Mouse (Mus musculus) C2C12 (cell line): ENCODE data around the gene Smok3a. TPM values are rescaled to one million over a fixed set of nuclear protein-coding genes. Genes with fewer than 3 reads are reported as not detected.
"Not testable (repeated sequence)": the region's sequence is repeated elsewhere in the genome, so short reads cannot be mapped to it uniquely, and the experiment has no call there.

Experiments
- H3K27me3 ChIP-seq: one replicate; pipeline ENCODE4 v1.6.1; 2011; ENCODE audit not compliant: control insufficient read depth, insufficient read depth, insufficient read length
- H3K36me3 ChIP-seq: one replicate; pipeline ENCODE4 v1.6.1; 2011; ENCODE audit not compliant: control insufficient read depth, insufficient read depth
- H3K4me3 ChIP-seq: one replicate; pipeline ENCODE4 v1.5.1; 2011; ENCODE audit warnings: mild to moderate bottlenecking, control low read depth; ENCODE audit not compliant: poor library complexity, insufficient read depth, severe bottlenecking
- H3K79me2 ChIP-seq: one replicate; pipeline ENCODE4 v1.6.1; 2011; ENCODE audit not compliant: control insufficient read depth, insufficient read depth
- H3K79me3 ChIP-seq: one replicate; pipeline ENCODE4 v1.6.1; 2011; ENCODE audit warnings: low read depth, control low read depth
- H3ac ChIP-seq: one replicate; pipeline ENCODE3; 2011; ENCODE audit warnings: low read depth; ENCODE audit not compliant: control insufficient read depth, insufficient read length
- CEBPB ChIP-seq: IDR thresholded peaks from one replicate; pipeline ENCODE4 v1.6.1; 2011; ENCODE audit warnings: low read depth, mild to moderate bottlenecking, control low read depth, moderate library complexity
- CTCF ChIP-seq: IDR thresholded peaks from one replicate; pipeline ENCODE4 v1.5.1; 2011; ENCODE audit not compliant: control insufficient read depth, insufficient read depth, insufficient read length
- FOSL1 ChIP-seq: IDR thresholded peaks from one replicate; pipeline ENCODE4 v1.8.0; 2011; ENCODE audit warnings: mild to moderate bottlenecking, low read length; ENCODE audit not compliant: poor library complexity, insufficient read depth, severe bottlenecking
- MAX ChIP-seq: IDR thresholded peaks from one replicate; pipeline ENCODE4 v1.6.1; 2011; ENCODE audit warnings: mild to moderate bottlenecking, control low read depth
- MYOD1 ChIP-seq: IDR thresholded peaks from one replicate; pipeline ENCODE4 v1.6.1; 2011; ENCODE audit warnings: low read depth; ENCODE audit not compliant: control insufficient read depth, insufficient read length
- MYOG ChIP-seq: IDR thresholded peaks from one replicate; pipeline ENCODE4 v1.6.1; 2011; ENCODE audit not compliant: control insufficient read depth, insufficient read length; ENCODE audit errors: extremely low read depth
- USF1 ChIP-seq: IDR thresholded peaks from one replicate; pipeline ENCODE4 v1.6.1; 2011; ENCODE audit warnings: low read depth, mild to moderate bottlenecking, control low read depth, moderate library complexity
- long read RNA-seq, 2 experiments: library from polyadenylated mRNA; unstranded; transcript quantifications; one replicate each; pipeline ENCODE4 v2.0.0; 2019 to 2020
- polyA plus RNA-seq: library from polyadenylated mRNA; unstranded; fragments of >200 nt; fragmentation: generic; extraction: Trizol; gene quantifications from one replicate; pipeline ENCODE4 v1.2.1, GENCODE M21; 2012; ENCODE audit warnings: missing spikeins

Smok3a gene
- not detected for polyA plus RNA-seq
- long read RNA-seq, experiment 1: 0 reads
- long read RNA-seq, experiment 2: 0 reads

DNA sequence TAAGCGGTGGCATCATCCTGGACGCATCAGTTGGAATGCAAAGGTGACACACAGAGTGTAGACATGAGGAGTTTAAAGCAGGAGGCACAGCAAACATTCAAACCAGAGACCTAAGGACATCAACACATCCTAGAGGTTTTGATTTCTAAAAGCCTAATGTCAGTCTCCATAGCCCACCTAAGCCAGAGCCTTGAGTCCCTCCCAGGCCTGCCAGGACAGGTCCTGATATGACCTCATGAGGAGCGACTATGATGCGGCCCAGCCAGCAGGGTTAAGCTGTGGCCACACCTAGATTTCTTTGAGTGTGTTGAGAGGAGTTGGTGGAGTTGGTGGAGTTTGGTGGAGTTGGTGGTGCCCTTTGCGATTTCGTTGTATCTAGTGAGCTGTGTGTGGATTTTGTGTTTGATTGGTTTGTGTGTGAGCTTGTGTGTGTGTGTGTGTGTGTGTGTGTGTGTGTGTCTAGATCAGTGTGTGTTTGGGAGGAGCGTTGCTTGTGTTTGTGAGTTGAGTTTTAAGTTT is at the start of gene Smok3a, which contains the start of gene Smok3b:
TSS of gene Smok3a (plus strand) at position 301 of the 519 bp plus-strand sequence.
TSS of gene Smok3b (plus strand) at position 469 of the 519 bp plus-strand sequence.
- not testable (repeated sequence) for H3ac ChIP-seq, H3K36me3 ChIP-seq, H3K79me2 ChIP-seq, H3K4me3 ChIP-seq, H3K79me3 ChIP-seq, H3K27me3 ChIP-seq

DNA sequence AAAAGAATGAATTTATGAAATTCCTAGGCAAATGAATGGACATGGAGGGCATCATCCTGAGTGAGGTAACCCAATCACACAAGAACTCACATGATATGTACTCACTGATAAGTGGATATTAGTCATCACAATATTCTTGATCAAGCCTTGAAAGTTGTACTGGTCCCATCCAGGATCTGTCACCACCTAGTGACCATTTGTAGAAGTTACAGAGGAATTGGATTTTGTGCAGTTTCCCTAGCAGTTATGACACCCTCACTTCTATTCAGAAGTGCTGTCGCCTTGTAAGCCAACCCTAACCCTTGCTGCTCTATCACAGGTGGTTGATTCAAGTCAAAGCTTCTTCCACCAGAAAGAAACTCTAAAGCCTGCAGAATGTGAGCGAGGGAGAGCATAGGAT is 47.9 kb upstream of the Smok3a start:
- Histone ChIP-seq H3K27me3 (no peaks in the 10 kb centered on the region), H3K4me3 (no peak overlapping the region)

DNA sequence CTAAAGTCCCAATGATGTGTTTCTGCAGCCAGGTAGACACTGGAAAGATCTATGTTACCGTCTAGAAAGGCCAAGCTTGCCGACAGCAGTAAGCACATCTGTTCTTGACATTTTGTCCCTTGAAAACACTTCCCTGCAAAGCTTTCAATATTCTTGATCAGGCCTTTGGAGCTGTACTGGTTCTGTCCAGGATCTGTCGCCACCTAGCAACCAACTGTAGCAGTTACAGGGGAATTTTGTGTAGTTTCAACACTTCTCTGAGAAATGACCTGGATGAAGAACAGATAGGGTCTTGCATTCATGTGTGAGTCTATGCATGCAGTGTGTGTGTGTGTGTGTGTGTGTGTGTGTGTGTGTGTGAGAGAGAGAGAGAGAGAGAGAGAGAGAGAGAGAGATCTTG is 47.3 kb upstream of the Smok3a start:
- no peak overlapping the region for H3K4me3 ChIP-seq
- H3K27me3 ChIP-seq: no peaks in the 10 kb centered on the region
- TF ChIP-seq FOSL1 (no peak), MYOD1 (no peak), CEBPB (no peak), CTCF (no peak), MYOG (no peak), MAX (no peak), USF1 (no peak)
- no peaks in the 10 kb centered on the region for H3K79me2 ChIP-seq
- H3K79me3 ChIP-seq: no peaks in the 10 kb centered on the region
- no peaks in the 10 kb centered on the region for H3K36me3 ChIP-seq
- no peak overlapping the region for H3ac ChIP-seq

More for the DNA sequence above, 47.9 kb upstream of the Smok3a start:
- no peaks in the 10 kb centered on the region for H3K36me3 ChIP-seq
- no peaks in the 10 kb centered on the region for H3K79me3 ChIP-seq
- no peaks in the 10 kb centered on the region for H3K79me2 ChIP-seq
- H3ac ChIP-seq: no peak overlapping the region
- TF ChIP-seq MYOD1 (no peak), MAX (no peak), MYOG (no peak), USF1 (no peak), CTCF (no peak), FOSL1 (no peak), CEBPB (no peak)

DNA sequence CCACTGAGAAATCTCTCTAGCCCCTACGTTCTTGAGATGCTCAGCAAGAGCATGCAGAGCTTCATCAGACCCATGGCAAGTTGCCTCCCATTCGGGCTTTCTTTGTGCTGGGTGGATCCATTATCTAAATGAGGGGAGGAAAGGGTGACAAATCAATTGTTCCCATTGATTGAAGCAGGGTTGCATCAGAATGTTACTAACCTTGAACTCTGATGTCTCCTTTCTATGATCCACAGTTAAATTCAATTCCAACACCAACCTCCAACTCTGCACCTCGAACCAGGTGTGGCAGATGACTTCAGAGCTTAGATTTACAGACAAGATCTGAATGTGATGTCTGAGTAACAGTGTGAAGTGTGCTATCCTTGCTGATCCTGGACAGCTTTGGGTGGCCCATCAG is 46.3 kb upstream of the Smok3a start:
- Histone ChIP-seq H3K36me3 (no peaks in the 10 kb centered on the region), H3ac (no peak overlapping the region)
- TF ChIP-seq MYOG (no peak), FOSL1 (no peak), MAX (no peak), CTCF (no peak), CEBPB (no peak), MYOD1 (no peak), USF1 (no peak)

DNA sequence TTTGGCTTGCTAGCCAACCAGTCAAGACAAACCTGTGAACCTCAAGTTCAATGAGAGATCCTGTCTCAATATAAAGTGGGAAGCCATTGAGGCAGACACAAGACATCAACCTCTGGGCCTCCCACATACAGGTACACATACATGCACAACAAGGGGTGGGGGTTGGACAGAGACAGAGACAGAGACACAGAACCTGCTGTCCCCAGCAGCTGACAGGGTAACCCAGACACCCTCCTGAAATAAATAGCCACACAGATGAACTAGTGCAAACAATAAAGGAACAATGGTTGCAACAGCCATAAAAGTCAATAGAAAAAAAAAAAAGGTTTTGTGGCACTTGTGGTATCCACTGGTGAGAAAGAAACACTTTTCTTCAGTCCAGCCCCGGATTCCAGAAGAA is 45.6 kb upstream of the Smok3a start:
- no peaks in the 10 kb centered on the region for H3K36me3 ChIP-seq
- H3K4me3 ChIP-seq: no peak overlapping the region
- no peaks in the 10 kb centered on the region for H3K79me2 ChIP-seq
- no peak overlapping the region for H3ac ChIP-seq
- no peaks in the 10 kb centered on the region for H3K79me3 ChIP-seq
- TF ChIP-seq MYOD1 (no peak), USF1 (no peak), FOSL1 (no peak), MAX (no peak), CEBPB (no peak), MYOG (no peak), CTCF (no peak)
- H3K27me3 ChIP-seq: no peaks in the 10 kb centered on the region

More for the DNA sequence above, 46.3 kb upstream of the Smok3a start:
- Histone ChIP-seq H3K27me3 (no peaks in the 10 kb centered on the region), H3K79me2 (no peaks in the 10 kb centered on the region), H3K79me3 (no peaks in the 10 kb centered on the region), H3K4me3 (no peak overlapping the region)

DNA sequence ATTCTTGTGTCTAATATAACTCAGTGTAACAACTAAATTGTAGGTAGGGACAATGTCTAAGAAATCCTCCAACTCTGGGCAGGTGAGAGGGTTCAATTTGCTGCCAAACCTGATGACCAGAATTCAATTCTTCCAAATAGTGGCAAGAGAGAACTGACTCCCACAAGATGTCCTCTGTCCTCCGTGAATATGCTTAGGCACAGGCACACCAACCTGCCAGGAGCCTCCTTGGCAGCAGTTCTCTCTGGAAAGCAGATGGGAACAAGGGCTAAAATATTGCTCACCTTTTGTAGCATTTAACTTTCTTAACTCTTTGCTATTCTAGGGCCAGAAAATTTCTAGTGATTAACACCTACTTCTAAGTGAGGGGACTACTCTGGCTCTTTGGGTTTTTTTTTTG is 43.8 kb upstream of the Smok3a start:
- no peak overlapping the region for H3ac ChIP-seq
- no peak overlapping the region for H3K4me3 ChIP-seq
- TF ChIP-seq CTCF (no peak), CEBPB (no peak), MYOG (no peak), FOSL1 (no peak), MYOD1 (no peak)
- no peaks in the 10 kb centered on the region for H3K79me2 ChIP-seq
- H3K79me3 ChIP-seq: no peaks in the 10 kb centered on the region
- no peaks in the 10 kb centered on the region for H3K27me3 ChIP-seq
- H3K36me3 ChIP-seq: no peaks in the 10 kb centered on the region
